Mouse (Mus musculus) liver, embryonic 15.5 days (tissue): ENCODE measurements at regions not wholly inside any gene's neighbourhood (a gene's known extent, or its start where the extent isn't known, plus 50 kb on each side); places are given as distances from the start of the nearest gene placed in this dataset.

ENCODE experiments used
- ATAC-seq: fragments of 200-750 bp; cut with Nextera tagmentation; 2 replicates; pipeline ENCODE4 v1.8.0; 2017; ENCODE audit warnings: moderate number of reproducible peaks, mild to moderate bottlenecking, moderate library complexity; ENCODE audit not compliant: insufficient read depth
- H3K27ac ChIP-seq: fragments of 300-500 bp; sonication (generic); replicated peaks from 2 replicates; pipeline ENCODE4 v1.5.1; 2015; ENCODE audit warnings: mild to moderate bottlenecking, inconsistent platforms
- H3K27me3 ChIP-seq: fragments of 300-500 bp; sonication (generic); 2 replicates; pipeline ENCODE4 v1.6.1; 2015; ENCODE audit warnings: mild to moderate bottlenecking, inconsistent platforms
- H3K36me3 ChIP-seq: fragments of 300-500 bp; sonication (generic); replicated peaks from 2 replicates; pipeline ENCODE4 v1.6.1; 2015; ENCODE audit warnings: moderate library complexity, mild to moderate bottlenecking, inconsistent platforms
- H3K4me1 ChIP-seq: fragments of 300-500 bp; sonication (generic); replicated peaks from 2 replicates; pipeline ENCODE4 v1.6.1; 2015; ENCODE audit warnings: inconsistent platforms
- H3K4me2 ChIP-seq: fragments of 300-500 bp; sonication (generic); 2 replicates; pipeline ENCODE4 v1.6.1; 2015; ENCODE audit warnings: moderate library complexity, mild to moderate bottlenecking, inconsistent platforms
- H3K4me3 ChIP-seq: fragments of 300-500 bp; sonication (generic); replicated peaks from 2 replicates; pipeline ENCODE4 v1.5.1; 2015; ENCODE audit warnings: mild to moderate bottlenecking, inconsistent platforms
- H3K9ac ChIP-seq: fragments of 300-500 bp; sonication (generic); 2 replicates; pipeline ENCODE4 v1.6.1; 2015; ENCODE audit warnings: moderate library complexity, mild to moderate bottlenecking, inconsistent platforms
- H3K9me3 ChIP-seq: fragments of 300-500 bp; sonication (generic); replicated peaks from 2 replicates; pipeline ENCODE4 v1.6.1; 2016; ENCODE audit warnings: inconsistent platforms
- WGBS: fragments of 180-500 bp; shearing (Covaris S2); methylation state at CpG from one replicate; pipeline ENCODE4 v1.1.7; 2015; ENCODE audit warnings: mixed read lengths; ENCODE audit not compliant: insufficient replicate concordance; 5-methylcytosine and 5-hydroxymethylcytosine counted together

- Histone ChIP-seq H3K4me1 (no peaks in the 10 kb centered on the region), H3K4me2 (no peak overlapping the region), H3K9me3 (no peaks in the 10 kb centered on the region), H3K9ac (no peak overlapping the region), H3K27ac (no peak overlapping the region), H3K4me3 (no peak overlapping the region), H3K27me3 (no peaks in the 10 kb centered on the region), H3K36me3 (no peaks in the 10 kb centered on the region)
- WGBS: 68% methylated on average over 2 of the region's 2 CpGs
- no peak for ATAC-seq
These were observed 170.6 kb downstream of the Eipr1 start for GRCm38 (mm10) chr12:28922236-28922635.

- Histone ChIP-seq H3K4me1 (no peaks in the 10 kb centered on the region), H3K4me2 (no peak overlapping the region), H3K9me3 (no peaks in the 10 kb centered on the region), H3K9ac (no peak overlapping the region), H3K36me3 (no peaks in the 10 kb centered on the region), H3K27ac (no peak overlapping the region), H3K4me3 (no peak overlapping the region), H3K27me3 (no peaks in the 10 kb centered on the region)
- ATAC-seq: no peak
- WGBS: 55% methylated on average over 4 of the region's 4 CpGs
These were observed 173.6 kb downstream of the Eipr1 start for GRCm38 (mm10) chr12:28925206-28925605.

DNA sequence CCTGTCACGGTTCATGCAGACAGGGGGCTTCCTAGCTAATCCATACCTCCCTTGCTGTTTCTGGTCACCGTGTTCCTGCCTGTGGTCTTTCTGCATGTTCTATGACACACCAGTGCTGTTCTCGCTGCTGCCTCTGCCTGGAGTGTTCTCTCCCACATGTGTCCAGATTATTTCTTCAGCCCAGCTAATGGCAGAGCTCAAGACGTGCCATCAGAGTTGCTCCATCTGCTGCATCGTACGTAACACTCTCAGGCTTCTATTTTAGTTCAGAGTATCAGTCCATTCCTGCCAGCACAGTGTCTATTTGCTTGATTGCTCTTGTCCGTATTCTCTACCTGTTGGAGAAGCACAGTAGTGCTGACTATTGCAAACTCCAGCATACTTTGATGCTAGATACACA is 188.3 kb downstream of the Eipr1 start:
- no peak overlapping the region for H3K4me2 ChIP-seq
- no peak overlapping the region for H3K9ac ChIP-seq
- H3K27me3 ChIP-seq: no peaks in the 10 kb centered on the region
- 64% methylated on average over 7 of the region's 7 CpGs for WGBS
- no peaks in the 10 kb centered on the region for H3K36me3 ChIP-seq
- no peaks in the 10 kb centered on the region for H3K9me3 ChIP-seq
- H3K4me1 ChIP-seq: no peaks in the 10 kb centered on the region
- no peak for ATAC-seq
- H3K4me3 ChIP-seq: no peak overlapping the region
- no peak overlapping the region for H3K27ac ChIP-seq

GRCm38 (mm10) chr12:28948889-28949288 is 197.3 kb downstream of the Eipr1 start:
- 65% methylated on average over 9 of the region's 9 CpGs for WGBS
- no peak overlapping the region for H3K4me2 ChIP-seq
- no peaks in the 10 kb centered on the region for H3K9me3 ChIP-seq
- no peak overlapping the region for H3K27ac ChIP-seq
- no peak overlapping the region for H3K4me3 ChIP-seq
- no peak overlapping the region for H3K9ac ChIP-seq
- no peaks in the 10 kb centered on the region for H3K4me1 ChIP-seq
- no peaks in the 10 kb centered on the region for H3K36me3 ChIP-seq
- no peak for ATAC-seq
- no peaks in the 10 kb centered on the region for H3K27me3 ChIP-seq

GRCm38 (mm10) chr12:28949307-28949706 is 197.7 kb downstream of the Eipr1 start:
- Histone ChIP-seq H3K4me2 (no peak overlapping the region), H3K9ac (no peak overlapping the region), H3K27me3 (no peaks in the 10 kb centered on the region), H3K27ac (no peak overlapping the region), H3K4me3 (no peak overlapping the region), H3K36me3 (no peaks in the 10 kb centered on the region), H3K9me3 (no peaks in the 10 kb centered on the region), H3K4me1 (no peaks in the 10 kb centered on the region)
- ATAC-seq: no peak
- 61% methylated on average over 10 of the region's 10 CpGs for WGBS

DNA sequence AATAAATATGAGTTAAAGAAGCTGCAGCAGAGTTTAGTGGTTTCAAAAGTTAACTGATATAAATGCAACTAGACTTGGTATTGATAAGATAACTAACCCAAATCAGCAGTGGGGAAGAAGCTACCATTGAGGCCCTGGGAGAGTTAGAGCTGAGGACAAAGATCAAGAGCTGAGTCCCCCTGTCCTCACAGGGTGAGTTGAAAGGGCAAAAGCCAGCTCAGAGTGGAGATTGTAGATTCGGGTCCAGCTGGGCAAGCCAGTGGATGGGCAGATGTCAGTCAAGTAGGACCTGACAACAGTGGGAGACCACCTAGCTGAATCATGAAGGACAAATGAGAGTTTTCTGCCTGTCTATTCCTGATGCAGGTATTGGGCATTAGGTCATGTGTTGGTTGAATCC is 205.6 kb downstream of the Eipr1 start:
- H3K4me2 ChIP-seq: no peak overlapping the region
- no peak for ATAC-seq
- no peak overlapping the region for H3K27ac ChIP-seq
- 33% methylated on average over 1 of the region's 1 CpGs for WGBS
- H3K4me1 ChIP-seq: no peaks in the 10 kb centered on the region
- H3K9ac ChIP-seq: no peak overlapping the region
- no peak overlapping the region for H3K4me3 ChIP-seq
- no peaks in the 10 kb centered on the region for H3K36me3 ChIP-seq
- H3K27me3 ChIP-seq: no peaks in the 10 kb centered on the region
- no peaks in the 10 kb centered on the region for H3K9me3 ChIP-seq

DNA sequence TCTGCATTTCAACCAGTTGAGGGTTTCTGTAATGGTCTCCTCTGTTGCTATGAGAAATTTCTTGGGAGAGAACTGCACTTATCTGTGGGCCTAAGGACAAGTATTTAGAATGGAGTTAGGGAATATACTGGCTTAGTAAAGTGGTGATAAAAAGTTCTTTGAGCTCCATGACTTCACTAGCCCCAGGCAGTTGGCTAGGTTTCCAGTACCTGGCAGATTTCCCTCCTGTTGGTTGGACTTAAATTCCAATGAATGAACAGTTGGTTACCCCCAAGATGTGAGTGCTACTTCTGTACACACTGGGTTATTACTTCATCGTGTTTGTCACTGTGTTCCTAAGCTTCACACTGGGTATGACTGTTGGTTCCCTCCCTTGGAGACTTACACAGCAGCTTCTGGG is 207.1 kb downstream of the Eipr1 start:
- no peak for ATAC-seq
- no peak overlapping the region for H3K4me3 ChIP-seq
- H3K27me3 ChIP-seq: no peaks in the 10 kb centered on the region
- no peaks in the 10 kb centered on the region for H3K9me3 ChIP-seq
- H3K4me2 ChIP-seq: no peak overlapping the region
- H3K9ac ChIP-seq: no peak overlapping the region
- no peaks in the 10 kb centered on the region for H3K4me1 ChIP-seq
- no peaks in the 10 kb centered on the region for H3K36me3 ChIP-seq
- H3K27ac ChIP-seq: no peak overlapping the region
- WGBS: 35% methylated on average over 1 of the region's 1 CpGs

DNA sequence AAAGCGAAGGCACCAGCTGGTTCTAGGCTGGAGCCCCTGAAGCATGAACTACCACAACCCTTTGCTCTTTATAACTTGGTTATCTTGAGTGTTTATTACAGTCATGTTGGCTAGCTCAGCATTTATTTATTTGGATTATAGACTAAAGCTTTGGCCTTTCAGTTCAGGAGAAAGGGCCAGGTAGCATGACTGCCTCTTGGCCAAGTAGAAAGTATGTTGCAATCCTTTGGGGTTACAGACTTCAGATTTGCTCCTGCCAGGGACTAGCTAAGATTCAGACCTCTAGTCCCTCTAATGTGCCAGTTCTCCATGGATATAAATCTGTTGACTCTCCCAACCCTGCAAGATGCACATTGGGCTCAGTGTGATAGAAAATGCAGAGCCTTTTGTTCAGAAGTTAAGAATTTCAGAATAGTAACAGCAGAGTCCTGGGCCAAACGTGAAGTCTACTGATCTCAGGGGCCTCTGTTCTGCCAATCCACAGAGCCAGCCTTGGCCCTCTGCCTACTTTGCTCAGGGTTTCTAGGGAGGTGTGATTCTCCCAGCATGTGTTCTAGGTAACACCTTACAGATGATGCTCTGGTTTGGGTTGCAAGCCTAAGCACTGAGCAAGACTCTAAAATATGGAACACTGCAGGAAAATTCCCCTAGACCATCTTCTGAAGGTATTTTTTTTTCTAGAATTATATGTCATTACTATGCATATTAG is 218.2 kb downstream of the Eipr1 start:
- Histone ChIP-seq H3K9ac (no peak overlapping the region), H3K4me2 (no peak overlapping the region), H3K4me1 (no peaks in the 10 kb centered on the region), H3K27me3 (no peaks in the 10 kb centered on the region), H3K36me3 (no peaks in the 10 kb centered on the region), H3K9me3 (no peaks in the 10 kb centered on the region), H3K4me3 (no peak overlapping the region), H3K27ac (no peak overlapping the region)
- 47% methylated on average over 2 of the region's 2 CpGs for WGBS
- no peak for ATAC-seq

- Histone ChIP-seq H3K27ac (no peak overlapping the region), H3K27me3 (no peaks in the 10 kb centered on the region), H3K9me3 (no peaks in the 10 kb centered on the region), H3K4me2 (no peak overlapping the region), H3K4me3 (no peak overlapping the region), H3K36me3 (no peaks in the 10 kb centered on the region), H3K4me1 (no peaks in the 10 kb centered on the region), H3K9ac (no peak overlapping the region)
- WGBS: 60% methylated on average over 6 of the region's 6 CpGs
- ATAC-seq: no peak
These were observed 223.0 kb downstream of the Eipr1 start for GRCm38 (mm10) chr12:28974571-28975041.

DNA sequence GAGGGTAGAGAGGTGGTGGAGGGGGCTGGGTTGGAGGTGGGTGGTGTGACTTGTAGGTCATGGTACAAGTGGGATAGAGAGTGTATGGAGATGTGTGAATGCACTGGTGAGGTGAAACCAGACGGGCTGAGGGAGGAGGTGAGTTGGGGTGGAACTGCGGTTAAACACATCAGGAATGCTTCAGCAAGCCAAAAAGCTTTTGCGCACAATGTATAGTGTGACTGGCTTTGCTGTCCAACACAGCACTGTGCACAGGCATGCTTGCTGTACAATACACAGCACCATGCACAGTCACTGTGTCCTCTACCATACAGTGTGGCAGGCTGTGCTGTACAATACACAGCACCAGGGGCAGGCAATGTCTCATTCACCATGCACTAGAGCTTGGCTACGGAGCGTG is 223.6 kb downstream of the Eipr1 start:
- H3K27me3 ChIP-seq: no peaks in the 10 kb centered on the region
- H3K9me3 ChIP-seq: no peaks in the 10 kb centered on the region
- no peak overlapping the region for H3K9ac ChIP-seq
- no peaks in the 10 kb centered on the region for H3K4me1 ChIP-seq
- H3K4me3 ChIP-seq: no peak overlapping the region
- H3K4me2 ChIP-seq: no peak overlapping the region
- no peaks in the 10 kb centered on the region for H3K36me3 ChIP-seq
- 68% methylated on average over 5 of the region's 5 CpGs for WGBS
- ATAC-seq: no peak
- no peak overlapping the region for H3K27ac ChIP-seq

- no peaks in the 10 kb centered on the region for H3K4me1 ChIP-seq
- ATAC-seq: no peak
- H3K4me2 ChIP-seq: no peak overlapping the region
- H3K9me3 ChIP-seq: no peaks in the 10 kb centered on the region
- H3K36me3 ChIP-seq: no peaks in the 10 kb centered on the region
- no peak overlapping the region for H3K27ac ChIP-seq
- no peak overlapping the region for H3K9ac ChIP-seq
- no peak overlapping the region for H3K4me3 ChIP-seq
- H3K27me3 ChIP-seq: no peaks in the 10 kb centered on the region
- WGBS: 66% methylated on average over 7 of the region's 7 CpGs
These were observed 228.1 kb downstream of the Eipr1 start for GRCm38 (mm10) chr12:28979679-28980078.

GRCm38 (mm10) chr12:28986214-28986613 is 234.6 kb downstream of the Eipr1 start:
- Histone ChIP-seq H3K27me3 (no peaks in the 10 kb centered on the region), H3K36me3 (no peaks in the 10 kb centered on the region), H3K9me3 (no peaks in the 10 kb centered on the region), H3K27ac (no peak overlapping the region), H3K4me1 (no peaks in the 10 kb centered on the region), H3K4me2 (no peak overlapping the region), H3K9ac (no peak overlapping the region), H3K4me3 (no peak overlapping the region)
- 64% methylated on average over 7 of the region's 7 CpGs for WGBS
- ATAC-seq: no peak
